17 mouse cellular contexts compared by ENCODE assay signal in genomic region chr3:140061769-140062381, GRCm38 (mm10).
"Had no signal": no experiment of that assay in that cellular context is flagged by ENCODE, and none has a peak within 500 bp of the region (broad histone marks: within the 10 kb centered on the region; RNA-seq: fewer than 3 reads in every experiment).

No protein-coding gene starts in this region.

- ATAC-seq: inflammation-experienced regulatory T-cells, adult 6 months; intestine, embryonic 16.5 days; liver, postnatal 0 days had no signal

- H3K4me2 ChIP-seq: limb, embryonic 12.5 days; limb, embryonic 15.5 days; liver, embryonic 11.5 days; lung, embryonic 14.5 days had no signal

- H3K4me3 ChIP-seq: limb, embryonic 12.5 days; limb, embryonic 15.5 days; megakaryocyte, embryonic 14.5 days; midbrain, embryonic 10.5 days had no signal

- H3K9me3 ChIP-seq: limb, embryonic 15.5 days; midbrain, embryonic 10.5 days had no signal

- DNase-seq: kidney, adult 18-20 months; kidney, adult 9 months; kidney, postnatal 36 days; layer of hippocampus, postnatal 36 days; liver, postnatal 0 days; lung, embryonic 14.5 days; lung, postnatal 10 days; lung, postnatal 36 days; thymus, postnatal 25 days had no signal

- H3K9ac ChIP-seq: limb, embryonic 12.5 days; limb, embryonic 15.5 days; liver, embryonic 14.5 days; liver, postnatal 0 days; lung, embryonic 14.5 days had no signal

- H3K36me3 ChIP-seq: limb, embryonic 12.5 days; limb, embryonic 15.5 days; midbrain, embryonic 10.5 days had no signal

- H3K27me3 ChIP-seq: limb, embryonic 15.5 days; megakaryocyte, embryonic 14.5 days had no signal

- H3K27ac ChIP-seq: limb, embryonic 12.5 days; limb, embryonic 15.5 days; liver, embryonic 14.5 days; midbrain, embryonic 10.5 days had no signal

- H3K4me1 ChIP-seq: limb, embryonic 15.5 days; megakaryocyte, embryonic 14.5 days; midbrain, embryonic 10.5 days had no signal
